7 mouse cellular contexts compared by ENCODE assay signal in the genomic region with DNA sequence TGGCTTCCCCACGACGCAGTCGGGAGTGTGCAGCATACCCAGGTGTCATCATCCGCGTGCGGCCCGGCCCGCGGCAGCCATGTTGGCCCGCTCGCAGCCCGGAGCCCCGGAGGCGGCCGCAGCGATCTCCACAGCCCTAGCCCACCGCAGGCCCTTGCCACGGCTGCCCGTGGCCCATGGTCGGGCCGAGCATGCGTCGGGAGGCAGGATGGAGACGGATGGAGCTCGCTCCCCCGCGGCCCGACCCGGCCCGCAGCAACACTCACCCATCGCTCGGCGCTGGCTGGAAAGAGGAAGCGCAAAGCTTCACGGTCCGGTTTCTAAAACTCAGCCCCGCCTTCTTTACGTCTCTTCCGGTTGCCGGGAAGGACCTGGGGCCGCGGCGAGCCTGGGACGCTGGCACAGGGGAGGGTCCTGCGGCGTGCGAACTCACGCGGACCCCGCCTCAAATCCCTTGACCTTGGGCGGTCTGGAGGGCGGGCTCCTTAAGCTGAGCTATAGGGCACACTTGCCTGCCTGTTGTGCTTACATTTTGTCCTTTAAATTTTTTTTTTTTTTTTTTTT. TPM values are rescaled to one million over a fixed set of nuclear protein-coding genes. Genes with fewer than 3 reads are reported as not detected.
DNase-seq lines count a peak whose midpoint lies in the region; ATAC-seq and TF ChIP-seq lines count a peak whose summit lies in the region.

A gene (minus strand): TSS at position 452 of the 564 bp plus-strand sequence.

- DNase-seq in adrenal gland, postnatal 14 days, result peak; percentile 90
- peak; percentile 94 for DNase-seq in embryonic facial prominence, embryonic 10.5 days (ENCODE audit: low spot score)
- DNase-seq in kidney, adult 11 months, result peak; percentile 86
- DNase-seq in spleen, adult 2 months (ENCODE audit: low read depth in 1 of 2, low spot score in 2 of 2), result peak; percentile 74 to 83

- peak; percentile 90 for TF ChIP-seq POLR2A in spleen, adult 2 months (IDR thresholded peaks at IDR 0.05; ENCODE audit: low read depth, low read length)

- no peaks in the 10 kb centered on the region for H3K9me3 ChIP-seq in embryonic facial prominence, embryonic 10.5 days
- no peaks in the 10 kb centered on the region for H3K9me3 ChIP-seq in limb, embryonic 12.5 days
- no peaks in the 10 kb centered on the region for H3K9me3 ChIP-seq in midbrain, embryonic 15.5 days

- H3K27me3 ChIP-seq in embryonic facial prominence, embryonic 10.5 days (replicated peaks; ENCODE audit: low read depth, poor library complexity, severe bottlenecking), result no peaks in the 10 kb centered on the region
- H3K27me3 ChIP-seq in limb, embryonic 12.5 days, result no peaks in the 10 kb centered on the region
- no peaks in the 10 kb centered on the region for H3K27me3 ChIP-seq in midbrain, embryonic 15.5 days (replicated peaks)
- H3K27me3 ChIP-seq in spleen, adult 2 months (ENCODE audit: control insufficient read depth, insufficient read depth, low read length), result no peaks in the 10 kb centered on the region

- TF ChIP-seq CTCF in spleen, adult 2 months (IDR thresholded peaks at IDR 0.05; ENCODE audit: extremely low read depth, insufficient read depth, insufficient read length, insufficient replicate concordance), result no peak

- peak within 1 kb of the TSS; percentile 100 for H3K27ac ChIP-seq in embryonic facial prominence, embryonic 10.5 days (replicated peaks)
- H3K27ac ChIP-seq in limb, embryonic 12.5 days, result peak within 1 kb of the TSS; percentile 96
- peak within 1 kb of the TSS; percentile 89 for H3K27ac ChIP-seq in midbrain, embryonic 15.5 days
- H3K27ac ChIP-seq in spleen, adult 2 months (ENCODE audit: insufficient read depth, low read length), result peak within 1 kb of the TSS; percentile 81

- ATAC-seq in granulocyte monocyte progenitor cell, adult 5-6 weeks (replicated peaks; ENCODE audit: poor library complexity, severe bottlenecking), result peak; percentile 91
- peak; percentile 89 for ATAC-seq in limb, embryonic 12.5 days (ENCODE audit: insufficient number of reproducible peaks, insufficient read depth, low FRiP score, low TSS enrichment, low read depth)
- ATAC-seq in midbrain, embryonic 15.5 days (replicated peaks), result peak; percentile 94

- H3K4me1 ChIP-seq in embryonic facial prominence, embryonic 10.5 days, result peaks cover 23% of the 10 kb centered on the region
- peaks cover 16% of the 10 kb centered on the region; the same call in 1 of the 2 replicates for H3K4me1 ChIP-seq in limb, embryonic 12.5 days (replicated peaks)
- H3K4me1 ChIP-seq in midbrain, embryonic 15.5 days, result peaks cover 20% of the 10 kb centered on the region
- H3K4me1 ChIP-seq in spleen, adult 2 months (ENCODE audit: control insufficient read depth, insufficient read depth, insufficient read length), result peaks cover 5% of the 10 kb centered on the region; the same call in 1 of the 2 replicates

- peak within 1 kb of the TSS; percentile 99 for H3K9ac ChIP-seq in limb, embryonic 12.5 days (replicated peaks)
- H3K9ac ChIP-seq in midbrain, embryonic 15.5 days, result peak within 1 kb of the TSS; percentile 99

- peaks cover 70% of the 10 kb centered on the region for H3K36me3 ChIP-seq in embryonic facial prominence, embryonic 10.5 days (replicated peaks)
- H3K36me3 ChIP-seq in limb, embryonic 12.5 days, result peaks cover 67% of the 10 kb centered on the region
- peaks cover 22% of the 10 kb centered on the region for H3K36me3 ChIP-seq in midbrain, embryonic 15.5 days (replicated peaks)
- H3K36me3 ChIP-seq in spleen, adult 2 months (ENCODE audit: control insufficient read depth, insufficient read depth, low read length), result peaks cover 24% of the 10 kb centered on the region

- peak within 1 kb of the TSS; percentile 95 for H3K4me2 ChIP-seq in limb, embryonic 12.5 days
- H3K4me2 ChIP-seq in midbrain, embryonic 15.5 days, result peak within 1 kb of the TSS; percentile 87

- H3K4me3 ChIP-seq in embryonic facial prominence, embryonic 10.5 days, result peak within 1 kb of the TSS; percentile 89
- peak within 1 kb of the TSS; percentile 96 for H3K4me3 ChIP-seq in limb, embryonic 12.5 days (replicated peaks)
- peak within 1 kb of the TSS; percentile 97 for H3K4me3 ChIP-seq in midbrain, embryonic 15.5 days
- peak within 1 kb of the TSS; percentile 87 for H3K4me3 ChIP-seq in spleen, adult 2 months (ENCODE audit: extremely low read depth, insufficient read depth, insufficient read length)

- under 1% methylated on average over 52 of the region's 52 CpGs for WGBS in embryonic facial prominence, embryonic 10.5 days
- WGBS in limb, embryonic 12.5 days, result under 1% methylated on average over 52 of the region's 52 CpGs
- WGBS in midbrain, embryonic 15.5 days, result 0% methylated on average over 50 of the region's 52 CpGs
- under 1% methylated on average over 52 of the region's 52 CpGs for WGBS in spleen, adult 2 months

RNA-seq across cellular contexts. Expression of the gene that starts here (rescaled TPM):
- 935 and 1,177 TPM in 2 replicates for total RNA-seq in adrenal gland, postnatal 14 days (2021)
- polyA plus RNA-seq in embryonic facial prominence, embryonic 10.5 days (2016; fragmentation: Nextera tagmentation; extraction: Ambion mirVana), result 897 and 923 TPM in 2 replicates
- 4,230 and 5,237 TPM in 2 replicates for total RNA-seq in granulocyte monocyte progenitor cell, adult 5-6 weeks (2014; fragmentation: Nextera tagmentation)
- total RNA-seq in granulocyte monocyte progenitor cell, adult 5-6 weeks (2017), result 2,283 and 2,839 TPM in 2 replicates
- 892 and 981 TPM in 2 replicates for polyA plus RNA-seq in limb, embryonic 12.5 days (2016; fragmentation: Nextera tagmentation; extraction: Ambion mirVana)
- polyA plus RNA-seq in midbrain, embryonic 15.5 days (2015; fragmentation: Nextera tagmentation; extraction: Ambion mirVana), result 430 and 431 TPM in 2 replicates
- 578 and 703 TPM in 2 replicates for polyA plus RNA-seq in spleen, adult 2 months (2012; rRNA removed)

Comparison
In these comparisons a context has a peak if more than half of its experiments do, and no peak if none do; other contexts are left out.
1. Peak in every context shown above with its lines: DNase-seq, ATAC-seq, H3K4me3 ChIP-seq and H3K27ac ChIP-seq.